Mouse (Mus musculus): ENCODE results near the gene Fancc.

DNA sequence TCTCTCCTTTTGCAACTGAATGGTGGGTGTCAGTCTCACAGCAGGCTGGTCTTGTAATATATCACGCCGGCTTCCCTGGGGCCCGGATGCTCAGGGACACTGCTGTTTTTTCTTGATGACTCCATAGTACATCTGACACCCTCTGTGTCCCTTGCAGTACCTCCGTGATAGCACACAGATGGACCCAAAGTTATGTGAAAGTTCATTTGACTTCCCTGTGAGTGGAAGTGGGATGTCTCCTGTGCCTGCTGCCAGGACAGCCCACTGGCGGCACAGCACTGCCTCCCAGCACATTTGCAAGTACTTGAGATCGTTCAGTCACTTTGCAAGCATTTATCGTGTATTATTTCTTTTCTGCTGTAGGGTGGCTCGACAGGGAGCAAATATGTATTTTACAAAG lies 217.3 kb downstream of the Fancc start:
- TF ChIP-seq CTCF (IDR thresholded peaks at IDR 0.05; ENCODE audit: control insufficient read depth, insufficient read depth, insufficient replicate concordance, low read depth, low read length) (no peak), POLR2A (IDR thresholded peaks at IDR 0.05; ENCODE audit: control insufficient read depth, low read depth, low read length) (no peak)

All from testis, adult 2 months (tissue).